Mouse (Mus musculus): ENCODE measurements around the gene Vmn2r3.
"Not testable (repeated sequence)": the region's sequence is repeated elsewhere in the genome, so short reads cannot be mapped to it uniquely, and the experiment has no call there.

The Vmn2r3 gene

DNA sequence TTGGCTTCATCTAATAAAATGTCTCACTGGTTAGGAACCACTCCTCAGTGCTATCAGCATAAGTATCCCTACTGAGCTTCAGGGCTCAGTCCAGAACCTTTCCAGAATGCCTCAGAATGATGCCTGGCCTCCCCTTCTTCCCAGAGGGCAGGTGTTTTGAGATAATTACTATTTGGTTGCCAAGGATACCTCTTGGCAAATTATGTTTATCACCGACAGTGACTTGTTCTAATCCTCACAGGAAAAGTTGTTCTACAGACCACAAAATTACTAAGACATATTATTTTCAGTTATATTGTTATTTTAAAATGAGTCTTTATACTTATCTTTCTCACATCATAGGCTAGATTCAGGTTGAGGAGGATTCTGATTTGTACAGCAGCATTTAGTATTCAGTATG lies at the start of gene Vmn2r3:
Gene Vmn2r3, minus strand, starts transcription at position 101 of the 400 bp plus-strand sequence.
- DNase-seq (ENCODE audit: low spot score), result no peak

DNA sequence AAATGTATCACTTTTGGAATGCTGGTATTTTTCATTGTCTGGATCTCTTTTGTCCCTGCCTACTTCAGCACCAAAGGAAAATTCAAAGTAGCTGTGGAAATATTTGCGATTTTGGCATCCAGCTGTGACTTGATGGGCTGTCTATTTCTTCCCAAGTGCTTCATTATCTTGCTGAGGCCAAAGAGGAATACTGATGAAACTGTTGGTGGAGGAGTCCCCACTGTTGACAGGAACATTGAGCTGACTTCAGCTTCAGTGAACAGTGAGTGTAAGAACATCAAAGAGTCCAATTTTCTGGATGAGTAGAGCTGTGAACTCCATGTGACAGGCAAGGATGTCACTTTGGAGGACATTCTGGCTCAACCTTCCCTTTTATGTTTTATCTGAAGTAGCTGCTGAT lies 43.0 kb upstream of the Vmn2r3 start:
- DNase-seq (ENCODE audit: low spot score), result no peak

DNA sequence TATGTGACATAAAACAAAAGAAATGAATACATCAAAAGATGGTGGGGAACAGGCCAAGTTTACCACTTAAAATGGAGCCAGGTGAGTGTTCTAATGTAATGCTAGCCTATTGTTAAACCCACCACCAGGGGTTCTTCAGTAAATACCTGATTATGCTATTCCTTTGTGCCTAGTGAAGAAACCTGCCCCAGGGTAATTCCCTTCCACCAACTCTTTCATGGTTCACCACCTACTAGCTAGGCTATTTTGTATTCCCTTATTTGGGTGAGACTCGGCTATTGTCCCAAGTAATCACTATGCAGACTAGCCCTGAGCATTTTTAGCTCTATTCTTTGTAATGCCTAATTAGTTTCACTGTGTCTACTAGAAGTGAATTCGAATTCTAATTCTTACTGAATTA lies 32.3 kb upstream of the Vmn2r3 start:
- DNase-seq (ENCODE audit: low spot score), result no peak

- no peak for DNase-seq (ENCODE audit: low spot score)
Observed at GRCm38 (mm10) chr3:64306799-64307198, 17.3 kb upstream of the Vmn2r3 start.

- no peak for DNase-seq (ENCODE audit: low spot score)
Observed at GRCm38 (mm10) chr3:64265762-64266112, 23.8 kb downstream of the Vmn2r3 start.

- not testable (repeated sequence) for DNase-seq (ENCODE audit: low spot score)
Observed at GRCm38 (mm10) chr3:64265056-64265761, 24.3 kb downstream of the Vmn2r3 start.

GRCm38 (mm10) chr3:64259582-64259981 lies 29.9 kb downstream of the Vmn2r3 start:
- DNase-seq (ENCODE audit: low spot score), result no peak

- DNase-seq (ENCODE audit: low spot score), result no peak
Observed at GRCm38 (mm10) chr3:64251646-64252045, 37.9 kb downstream of the Vmn2r3 start.

DNA sequence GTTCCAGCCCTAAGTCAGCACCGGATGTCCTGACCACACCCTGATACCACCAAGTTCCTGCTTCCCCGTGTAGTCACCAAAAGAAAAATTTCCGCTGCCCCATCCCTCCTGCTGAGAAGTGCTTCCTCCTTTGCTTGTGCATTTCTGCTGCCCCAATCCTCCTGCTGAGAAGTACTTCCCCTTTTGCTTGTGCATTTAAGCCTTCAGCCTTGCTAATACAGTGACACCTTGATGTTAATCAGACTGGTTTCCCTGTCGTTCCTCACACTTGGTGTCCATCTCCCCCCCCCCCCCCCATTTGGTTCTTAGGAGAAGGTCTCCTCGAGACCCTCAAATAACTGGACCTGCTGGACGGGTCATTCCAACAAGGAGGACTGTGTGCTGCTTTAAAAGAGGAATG lies 39.0 kb downstream of the Vmn2r3 start:
- DNase-seq (ENCODE audit: low spot score), result not testable (repeated sequence)

DNA sequence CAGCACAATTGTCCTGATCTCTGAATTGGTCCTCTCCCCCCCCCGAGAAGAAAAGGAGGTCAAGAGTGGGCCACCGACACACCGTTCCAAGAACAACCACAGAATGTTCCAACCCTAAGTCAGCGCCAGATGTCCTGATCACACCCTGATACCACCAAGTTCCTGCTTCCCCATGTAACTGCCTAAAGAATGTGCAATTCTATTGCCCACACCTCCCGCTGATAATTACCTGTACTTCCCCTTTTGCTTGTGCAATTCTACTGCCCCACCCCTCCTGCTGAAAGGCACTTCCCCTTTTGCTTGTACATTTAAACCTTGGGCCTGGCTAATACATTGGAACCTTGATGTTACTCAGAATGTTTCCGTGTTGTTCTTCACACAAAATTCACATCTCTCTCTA lies 54.0 kb downstream of the Vmn2r3 start:
- DNase-seq (ENCODE audit: low spot score), result not testable (repeated sequence)

GRCm38 (mm10) chr3:64233655-64234054 lies 55.9 kb downstream of the Vmn2r3 start:
- not testable (repeated sequence) for DNase-seq (ENCODE audit: low spot score)

DNA sequence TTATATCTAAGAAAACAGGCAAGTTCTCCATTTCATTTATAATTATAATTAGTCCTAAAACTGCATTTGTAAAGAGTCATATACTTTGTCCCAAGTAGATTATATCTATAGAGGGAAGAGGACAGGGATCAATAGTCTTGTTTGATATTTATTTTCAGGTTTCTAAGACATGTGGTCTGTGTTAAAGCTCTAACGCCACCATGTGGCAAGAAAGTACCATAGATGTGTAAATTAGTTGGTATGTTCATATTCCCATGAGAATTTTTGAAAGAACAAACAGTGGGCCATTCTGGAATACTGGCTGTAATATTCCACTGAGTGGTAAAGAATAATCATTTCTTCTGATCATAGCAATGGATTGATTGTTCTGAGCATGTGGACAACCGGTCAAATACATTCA lies 62.3 kb downstream of the Vmn2r3 start:
- no peak for DNase-seq (ENCODE audit: low spot score)

Measured in left cerebral cortex, adult 11 months (tissue).